Mouse (Mus musculus): ENCODE measurements around the gene Srcin1.

GRCm38 (mm10) chr11:97545808-97546560, 30.0 kb downstream of the Srcin1 start:
- TF ChIP-seq POLR2A (IDR thresholded peaks at IDR 0.05; ENCODE audit: control insufficient read depth, low read depth, low read length) (no peak), CTCF (IDR thresholded peaks at IDR 0.05; ENCODE audit: control insufficient read depth, insufficient read depth, insufficient replicate concordance, low read depth, low read length) (no peak)

Measured in testis, adult 2 months (tissue).